Mouse (Mus musculus): ENCODE results near the gene Nova2. TPM values are rescaled to one million over a fixed set of nuclear protein-coding genes. Genes with fewer than 3 reads are reported as not detected.

The Nova2 gene
- polyA plus RNA-seq, 1 experiment from 2014 or later: 0.64 TPM

GRCm38 (mm10) chr7:19014452-19014851 is 88.8 kb downstream of the Nova2 start:
- Histone ChIP-seq H3K27me3 (replicated peaks) (no peaks in the 10 kb centered on the region), H3K4me3 (no peak overlapping the region), H3K36me3 (no peaks in the 10 kb centered on the region), H3K9me3 (replicated peaks) (no peaks in the 10 kb centered on the region), H3K9ac (no peak overlapping the region), H3K4me1 (replicated peaks) (peaks cover 18% of the 10 kb centered on the region), H3K27ac (ENCODE audit: poor library complexity, severe bottlenecking) (no peak overlapping the region), H3K4me2 (no peak overlapping the region)
- ATAC-seq (ENCODE audit: insufficient number of reproducible peaks, low FRiP score): no peak
- 52% methylated on average over 15 of the region's 15 CpGs for WGBS

Other genes with a start within 250 kb of the Nova2 start
- not detected in 2 replicates for gene Psg20, start 239.7 kb upstream of the Nova2 start, polyA plus RNA-seq (2016; fragmentation: Nextera tagmentation; extraction: Ambion mirVana)
- gene Psg22, start 207.8 kb upstream of the Nova2 start, polyA plus RNA-seq (2016; fragmentation: Nextera tagmentation; extraction: Ambion mirVana): not detected in 2 replicates
- gene Psg19, start 127.4 kb upstream of the Nova2 start, polyA plus RNA-seq (2016; fragmentation: Nextera tagmentation; extraction: Ambion mirVana): not detected in 2 replicates
- not detected in 2 replicates for gene Psg17, start 104.3 kb upstream of the Nova2 start, polyA plus RNA-seq (2016; fragmentation: Nextera tagmentation; extraction: Ambion mirVana)
- 0.17 and 0.31 TPM in 2 replicates for gene Mill2, start 85.9 kb upstream of the Nova2 start, polyA plus RNA-seq (2016; fragmentation: Nextera tagmentation; extraction: Ambion mirVana)
- gene Pglyrp1, start 54.6 kb upstream of the Nova2 start, polyA plus RNA-seq (2016; fragmentation: Nextera tagmentation; extraction: Ambion mirVana): 0.83 and 0.96 TPM in 2 replicates
- gene Ccdc61, start 15.5 kb upstream of the Nova2 start, polyA plus RNA-seq (2016; fragmentation: Nextera tagmentation; extraction: Ambion mirVana): 23.3 and 24.0 TPM in 2 replicates
- gene Nanos2, start 61.5 kb downstream of the Nova2 start, polyA plus RNA-seq (2016; fragmentation: Nextera tagmentation; extraction: Ambion mirVana): not detected in 2 replicates
- 2.7 and 3.0 TPM in 2 replicates for gene Mypop, start 65.4 kb downstream of the Nova2 start, polyA plus RNA-seq (2016; fragmentation: Nextera tagmentation; extraction: Ambion mirVana)
- 21.3 and 22.8 TPM in 2 replicates for gene Irf2bp1, start 78.2 kb downstream of the Nova2 start, polyA plus RNA-seq (2016; fragmentation: Nextera tagmentation; extraction: Ambion mirVana)
- gene Foxa3, start 97.7 kb downstream of the Nova2 start, polyA plus RNA-seq (2016; fragmentation: Nextera tagmentation; extraction: Ambion mirVana): 0.37 TPM in 1 of 2 replicates, not detected in the other
- gene Sympk, start 98.5 kb downstream of the Nova2 start, polyA plus RNA-seq (2016; fragmentation: Nextera tagmentation; extraction: Ambion mirVana): 33.2 TPM in 2 replicates
- gene Rsph6a, start 128.8 kb downstream of the Nova2 start, polyA plus RNA-seq (2016; fragmentation: Nextera tagmentation; extraction: Ambion mirVana): not detected in 2 replicates
- gene Dmwd, start 150.3 kb downstream of the Nova2 start, polyA plus RNA-seq (2016; fragmentation: Nextera tagmentation; extraction: Ambion mirVana): 15.4 and 15.5 TPM in 2 replicates
- 16.4 and 17.2 TPM in 2 replicates for gene Dmpk, start 158.0 kb downstream of the Nova2 start, polyA plus RNA-seq (2016; fragmentation: Nextera tagmentation; extraction: Ambion mirVana)
- 7.1 and 7.2 TPM in 2 replicates for gene Six5, start 168.7 kb downstream of the Nova2 start, polyA plus RNA-seq (2016; fragmentation: Nextera tagmentation; extraction: Ambion mirVana)
- gene Gm4969, start 192.5 kb downstream of the Nova2 start, polyA plus RNA-seq (2016; fragmentation: Nextera tagmentation; extraction: Ambion mirVana): 2.2 TPM in 2 replicates
- gene Fbxo46, start 194.0 kb downstream of the Nova2 start, polyA plus RNA-seq (2016; fragmentation: Nextera tagmentation; extraction: Ambion mirVana): 10.2 and 11.2 TPM in 2 replicates
- 10.0 TPM in 2 replicates for gene Qpctl, start 223.4 kb downstream of the Nova2 start, polyA plus RNA-seq (2016; fragmentation: Nextera tagmentation; extraction: Ambion mirVana)
- gene Snrpd2, start 223.8 kb downstream of the Nova2 start, polyA plus RNA-seq (2016; fragmentation: Nextera tagmentation; extraction: Ambion mirVana): 101 TPM in 2 replicates
- gene Gipr, start 240.2 kb downstream of the Nova2 start, polyA plus RNA-seq (2016; fragmentation: Nextera tagmentation; extraction: Ambion mirVana): 8.0 and 9.7 TPM in 2 replicates